Mouse (Mus musculus) lung, adult 10 weeks (tissue): ENCODE data around the gene 4921524J17Rik. TPM values are rescaled to one million over a fixed set of nuclear protein-coding genes. Genes with fewer than 3 reads are reported as not detected.

ENCODE experiments used
- polyA plus RNA-seq: library from polyadenylated mRNA; stranded (reverse); fragments of 350-450 nt; fragmentation: Illumina TruSeq; extraction: RNeasy Lipid Tissue Mini Kit (QIAGEN cat#74804); gene quantifications from one replicate; pipeline ENCODE4 v1.2.3, GENCODE M21; 2014; ENCODE audit warnings: low read depth, low replicate concordance; ENCODE audit not compliant: insufficient read depth

4921524J17Rik gene
- 11.8 TPM for polyA plus RNA-seq

DNA sequence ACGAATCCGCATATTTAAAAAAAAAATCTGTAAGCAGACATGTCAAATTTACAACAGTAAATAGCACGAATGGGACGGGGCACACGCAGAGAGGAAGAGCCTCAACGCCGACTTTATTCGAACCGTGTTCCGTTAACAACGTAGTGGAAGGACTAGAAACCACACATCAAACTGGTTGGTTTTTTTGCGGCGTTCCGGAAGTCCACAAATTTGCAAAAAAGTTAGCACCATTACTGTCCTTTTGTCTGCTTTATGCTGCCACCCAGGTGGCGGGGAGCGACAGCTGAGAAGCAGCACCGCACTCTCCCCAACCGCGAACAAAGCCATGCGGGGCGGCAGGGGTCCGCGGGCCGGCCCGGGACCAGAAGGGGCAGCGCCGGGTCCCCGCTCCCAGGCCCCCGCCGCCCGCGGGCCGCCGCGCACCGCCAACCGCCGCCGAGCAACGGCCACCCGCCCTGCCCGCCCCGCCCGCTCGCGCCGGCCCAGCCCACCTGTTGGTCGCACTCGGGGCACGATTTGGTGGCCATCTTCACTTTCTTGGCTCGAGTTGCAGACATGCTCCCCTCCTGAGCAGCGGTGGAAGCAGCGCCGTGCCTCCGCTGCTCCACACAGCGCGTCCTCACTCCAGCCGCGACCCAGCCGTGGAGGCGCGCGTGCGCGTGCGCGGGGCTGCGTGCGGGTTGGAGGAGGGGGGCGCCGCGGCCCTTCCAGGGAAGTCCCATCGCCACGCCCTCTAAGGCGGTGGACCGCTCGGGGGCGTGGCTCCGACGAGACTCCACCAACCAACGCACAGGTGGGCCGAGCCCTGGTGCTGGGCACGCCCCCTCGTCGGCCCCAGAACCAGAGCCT lies at the start of gene 4921524J17Rik:
TSS of gene 4921524J17Rik (minus strand) at position 666 of the 849 bp plus-strand sequence.

DNA sequence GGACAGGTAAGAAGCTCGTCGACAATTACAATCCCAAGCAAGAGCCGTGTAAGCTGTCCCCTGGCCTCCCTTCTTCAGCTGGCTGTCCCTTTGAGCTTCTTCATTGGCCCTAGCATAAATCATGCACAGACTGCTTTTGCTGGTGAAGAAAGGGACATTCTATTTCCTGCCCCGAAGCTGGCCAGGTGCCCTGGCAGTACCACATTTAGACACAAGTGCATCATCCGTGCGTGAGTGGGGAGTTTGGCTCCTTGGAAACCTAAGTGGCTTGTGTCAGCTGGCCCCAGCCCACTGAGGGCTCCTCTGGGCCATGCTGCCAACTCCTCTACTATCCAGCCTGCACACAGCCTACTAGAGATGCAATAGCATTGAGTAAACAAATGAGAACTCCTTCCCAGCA lies 46.4 kb downstream of the 4921524J17Rik start, which contains the start of gene Mylk3:
TSS of gene Mylk3 (minus strand) at position 141 of the 400 bp plus-strand sequence.

Other genes starting within 250 kb of the 4921524J17Rik start
- not detected for gene Olfr371, start 206.8 kb downstream of the 4921524J17Rik start, polyA plus RNA-seq
- 21.7 TPM for gene Orc6, start 133.2 kb downstream of the 4921524J17Rik start, polyA plus RNA-seq
- gene Vps35, start 133.0 kb downstream of the 4921524J17Rik start, polyA plus RNA-seq: 55.7 TPM
- 3.9 TPM for gene Mylk3, start 46.5 kb downstream of the 4921524J17Rik start, polyA plus RNA-seq
- gene Gpt2, start 59.7 kb upstream of the 4921524J17Rik start, polyA plus RNA-seq: 6.3 TPM
- 63.9 TPM for gene Dnaja2, start 122.5 kb upstream of the 4921524J17Rik start, polyA plus RNA-seq